Mouse (Mus musculus) v-Abl transformed pro-B cells (cell line): ENCODE results near the gene Nprl3.

Experiments
- in situ Hi-C, 2 experiments: fragments of 400-800 bp; cut with MboI; formaldehyde crosslinking; loops; one replicate each; pipeline ENCODE4 v1.15.1; 2025; ENCODE audit not compliant: unreplicated experiment in 2 of 2

The Nprl3 gene

GRCm38 (mm10) chr11:32181973-32182868, 85.3 kb downstream of the Nprl3 start:
- in situ Hi-C loops = loop anchor here (5.0 to 10.0 kb wide), 2 partner anchors 53 to 105 kb away; partner anchors contain the start of gene Hbq1b (in 2 of the 2)

- in situ Hi-C loops = loop anchor here (5.0 to 10.0 kb wide), 2 partner anchors 54 to 106 kb away; partner anchors contain the start of gene Hbq1b (in 2 of the 2)
Measured at GRCm38 (mm10) chr11:32181246-32181645, 86.3 kb downstream of the Nprl3 start.

GRCm38 (mm10) chr11:32178506-32178905, 89.0 kb downstream of the Nprl3 start:
- in situ Hi-C loops = no loop called here
